Mouse (Mus musculus) T-helper 17 cell (primary cell): ENCODE data around the gene Shkbp1.

ENCODE experiments used
- in situ Hi-C, 2 experiments: fragments of 300-600 bp; cut with MboI, MseI; formaldehyde crosslinking; loops; 1 replicate in 1 of 2; 2 replicates in 1 of 2; pipeline ENCODE4 v1.15.1; 2025; ENCODE audit warnings: high pct_unique_total_duplicates in 2 of 2

Gene Shkbp1

DNA sequence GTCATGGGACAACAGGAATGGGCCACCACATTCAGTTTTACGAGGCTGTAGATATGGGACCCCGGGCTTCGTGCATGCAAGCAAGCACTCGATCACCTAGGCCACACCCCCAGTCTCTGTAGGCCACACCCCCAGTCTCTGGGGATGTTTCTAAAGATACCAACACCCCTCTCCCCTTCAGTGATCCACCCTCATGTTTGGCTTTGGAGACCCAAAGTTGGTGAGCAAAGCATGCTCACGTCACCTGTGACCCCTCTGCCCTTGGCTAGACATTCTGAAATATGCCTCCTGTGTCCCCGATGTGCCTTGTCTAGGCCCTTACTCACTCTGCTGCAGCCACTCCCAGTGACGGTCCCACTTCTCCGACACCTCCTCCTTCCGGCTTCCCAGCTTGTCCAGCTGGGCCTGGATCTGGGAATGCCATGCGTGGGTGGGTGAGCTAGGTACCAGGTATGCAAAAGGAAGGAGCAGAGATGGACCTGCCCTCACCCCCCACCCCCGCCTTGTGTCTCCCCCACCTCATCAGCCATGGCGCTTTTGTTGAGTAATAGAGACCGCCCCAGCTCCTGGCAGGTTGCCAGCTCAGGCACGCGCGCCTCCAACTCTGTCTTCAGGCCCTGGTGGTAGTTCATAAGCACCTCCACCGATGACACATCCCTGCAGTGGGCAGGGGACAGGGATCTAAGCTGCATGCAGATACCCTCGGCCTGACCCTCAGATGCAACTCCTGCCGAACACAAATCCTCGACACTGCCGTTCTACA, 10.4 kb upstream of the Shkbp1 start:
- in situ Hi-C loops = loop anchor here (10.0 to 25.0 kb wide), 2 partner anchors 1671 to 1771 kb away; partner anchors contain the start of genes Rasgrp4 (in 1 of the 2) and Ryr1 (in 1 of the 2)

DNA sequence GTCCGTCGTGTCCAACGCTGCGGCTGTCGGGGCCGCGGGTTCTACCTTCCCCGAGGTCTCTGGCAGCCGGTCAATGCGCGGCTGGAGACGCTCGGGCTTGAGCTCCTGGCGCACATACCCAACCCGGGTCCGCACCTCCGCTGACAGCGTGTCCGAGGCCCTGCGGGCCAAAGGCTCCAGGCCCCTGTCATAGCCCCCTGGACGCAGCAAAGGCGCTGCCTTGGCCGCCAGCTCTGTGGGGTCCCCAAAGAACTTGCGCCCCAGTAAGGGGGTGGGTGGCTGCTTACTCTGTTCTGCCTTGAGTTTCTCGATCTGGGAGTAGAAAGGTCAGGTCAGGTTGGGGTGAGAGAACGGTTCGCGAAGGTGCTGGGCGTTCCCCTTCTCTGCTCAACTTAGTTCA, 8.6 kb upstream of the Shkbp1 start:
- in situ Hi-C loops = loop anchor here (10.0 to 25.0 kb wide), 2 partner anchors 1670 to 1773 kb away; partner anchors contain the start of genes Rasgrp4 (in 1 of the 2) and Ryr1 (in 1 of the 2)

DNA sequence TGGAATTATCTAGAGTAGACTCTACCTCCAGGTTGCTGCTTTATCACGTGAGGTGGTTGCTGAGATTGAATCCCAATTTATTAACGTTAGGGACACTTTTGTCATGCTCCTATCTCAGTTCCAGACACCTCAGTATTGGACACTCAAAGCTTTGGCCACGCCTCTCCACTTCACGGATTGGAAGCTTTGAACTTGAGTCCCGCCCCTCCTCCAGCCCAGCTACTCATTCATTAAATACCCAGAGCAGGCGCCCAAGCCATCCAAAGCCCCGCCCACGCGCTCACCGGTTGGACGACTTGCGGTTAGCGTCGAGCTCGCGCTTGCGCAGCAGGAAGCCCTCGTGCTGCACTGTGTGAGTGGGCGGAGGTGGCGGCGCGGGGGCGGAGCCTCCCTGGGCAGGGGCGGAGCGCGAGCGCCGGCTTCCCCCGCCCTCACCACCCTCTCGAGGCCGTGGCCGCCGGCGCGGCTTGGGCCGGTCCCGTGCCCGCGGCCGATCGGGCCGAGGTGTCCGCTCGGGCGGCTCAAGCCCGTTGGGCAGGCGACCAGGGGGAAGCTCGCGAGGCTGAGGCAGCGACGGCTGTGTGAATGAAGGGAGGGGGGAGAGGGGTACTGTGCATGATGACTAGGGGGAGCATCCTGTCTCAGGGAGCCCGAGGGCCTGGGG, 5.6 kb upstream of the Shkbp1 start:
- in situ Hi-C loops = loop anchor here (10.0 to 25.0 kb wide), 2 partner anchors 1667 to 1776 kb away; partner anchors contain the start of genes Rasgrp4 (in 1 of the 2) and Ryr1 (in 1 of the 2)

DNA sequence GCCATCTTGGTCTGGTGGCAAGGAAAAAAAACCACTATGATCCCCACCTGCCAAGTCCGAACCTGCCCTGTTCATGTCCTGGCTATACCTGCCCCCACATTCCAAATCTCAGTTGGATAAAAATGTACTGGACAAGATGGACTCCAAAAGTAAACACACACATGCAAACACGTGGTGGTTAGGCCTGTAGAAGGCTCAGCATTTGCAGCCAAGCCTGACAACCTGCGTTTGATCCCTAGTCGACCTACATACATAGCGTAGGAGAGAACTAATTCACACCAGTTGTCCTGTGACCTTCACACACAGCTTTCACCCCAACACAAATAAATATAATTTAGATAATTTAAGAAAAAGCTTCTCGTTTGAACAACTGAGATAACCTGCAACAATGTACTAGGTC, 4.9 kb upstream of the Shkbp1 start:
- in situ Hi-C loops = loop anchor here (10.0 to 25.0 kb wide), 2 partner anchors 1666 to 1777 kb away; partner anchors contain the start of genes Rasgrp4 (in 1 of the 2) and Ryr1 (in 1 of the 2)

DNA sequence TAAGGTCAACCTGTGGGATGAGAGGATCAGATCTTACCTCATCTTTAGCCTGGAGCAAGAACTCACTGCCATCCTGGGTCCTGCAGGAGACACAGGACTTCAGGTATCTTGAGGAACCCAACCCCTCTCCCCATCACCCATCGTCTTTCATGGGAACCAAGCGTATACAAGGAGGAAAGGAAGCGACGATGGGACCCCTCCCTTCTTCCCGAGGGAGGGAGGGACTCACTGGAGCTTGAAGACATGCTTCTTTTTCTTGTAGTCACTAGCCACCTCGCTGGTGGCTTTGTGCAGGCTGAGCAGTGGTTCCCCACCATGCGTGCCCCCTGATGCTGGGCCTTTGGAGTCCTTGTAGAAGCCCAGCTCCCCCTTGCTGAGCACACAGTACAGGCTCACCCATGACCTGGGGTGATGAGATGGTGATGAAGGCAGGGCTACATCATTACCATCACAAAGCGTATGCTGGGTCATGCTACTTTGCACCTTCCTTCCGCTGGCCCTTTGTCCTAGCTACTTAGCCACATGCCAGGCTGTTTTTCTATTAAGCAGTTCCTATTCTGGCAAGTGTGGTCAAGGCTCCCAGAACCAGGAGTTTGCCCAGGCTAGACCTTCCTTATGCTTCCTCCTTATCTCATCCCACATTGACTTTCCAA, 4.0 kb upstream of the Shkbp1 start:
- in situ Hi-C loops = loop anchor here (10.0 to 25.0 kb wide), 2 partner anchors 1665 to 1777 kb away; partner anchors contain the start of genes Rasgrp4 (in 1 of the 2) and Ryr1 (in 1 of the 2)

DNA sequence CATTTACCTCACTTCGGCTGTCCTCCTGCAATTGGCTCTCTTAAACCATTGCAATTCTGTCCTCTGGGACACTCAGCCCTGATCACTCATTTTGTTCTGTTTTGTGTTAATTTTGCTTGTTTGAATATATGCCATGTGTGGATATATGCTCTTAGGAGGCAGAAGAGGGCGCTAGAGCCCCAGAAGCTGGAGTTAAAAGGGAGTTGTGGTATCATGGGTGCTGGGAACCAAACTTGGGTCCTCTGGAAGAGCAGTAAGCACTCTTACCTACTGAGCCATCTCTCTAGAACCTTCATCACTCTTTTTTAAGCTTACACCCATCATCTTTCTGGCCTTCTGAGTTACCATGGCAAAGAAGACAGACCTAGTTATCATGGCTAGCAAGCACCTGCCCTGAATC, 3.3 kb upstream of the Shkbp1 start:
- in situ Hi-C loops = loop anchor here in 1 of 2 experiments (25.0 kb wide), 1 partner anchor 1778 kb away; the partner anchor contains the start of genes Rasgrp4 and Ryr1

DNA sequence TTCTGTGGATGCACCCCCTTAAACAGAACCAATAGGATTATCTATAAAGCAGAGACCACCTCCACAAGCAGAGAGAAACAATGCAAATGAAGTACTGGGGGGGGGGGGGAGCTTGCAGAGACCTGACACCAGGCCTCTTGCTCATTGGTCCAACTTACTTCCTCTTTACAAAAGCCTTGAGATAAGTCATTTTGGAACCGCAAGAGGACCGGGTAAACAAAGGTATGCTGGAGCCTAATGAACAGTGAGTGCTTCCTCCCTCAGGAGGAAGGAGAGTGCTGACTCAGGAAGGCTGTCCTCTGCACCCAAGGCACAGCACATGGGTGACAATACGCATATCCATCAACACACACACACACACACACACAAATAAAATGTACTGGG, 1.8 kb upstream of the Shkbp1 start:
- in situ Hi-C loops = loop anchor here in 1 of 2 experiments (25.0 kb wide), 1 partner anchor 1780 kb away; the partner anchor contains the start of genes Rasgrp4 and Ryr1

DNA sequence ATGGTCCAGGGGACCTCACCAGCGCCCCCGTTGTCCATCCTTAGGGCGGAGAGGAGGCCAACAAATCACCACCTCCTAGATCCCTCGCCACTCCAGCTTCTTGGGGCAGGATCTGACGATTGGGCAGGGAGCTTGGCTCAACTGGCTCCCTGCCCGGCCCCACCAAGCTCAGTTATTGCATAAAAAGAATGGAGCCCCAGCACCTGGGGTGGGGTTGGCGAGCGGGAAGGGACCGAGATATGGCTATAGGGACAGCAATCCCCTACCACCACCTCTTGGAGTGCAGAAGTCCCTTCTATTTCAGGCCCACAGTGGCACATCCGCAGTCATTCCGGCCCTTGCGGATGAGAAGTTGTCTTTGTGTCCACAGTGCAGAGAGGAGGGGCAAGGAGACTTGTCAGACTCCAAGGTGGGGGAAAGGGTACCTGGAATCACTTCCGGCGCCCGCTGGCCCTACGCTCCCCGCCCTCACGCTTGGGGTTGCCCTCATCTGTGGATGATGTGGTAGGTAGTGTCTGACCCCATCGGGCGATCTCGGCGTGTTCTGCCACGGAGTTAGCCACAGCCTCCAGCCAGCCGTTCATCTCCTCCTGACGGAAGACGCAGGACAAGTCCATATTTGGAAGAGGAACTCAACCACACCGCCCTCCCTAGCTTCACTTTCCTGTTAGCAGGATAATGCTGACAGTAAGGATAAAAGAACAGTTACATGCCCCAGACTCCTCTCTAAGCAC, 1.2 kb upstream of the Shkbp1 start, which contains the start of gene Gm20479:
Gene Gm20479, minus strand, starts transcription at position 559 of the 734 bp plus-strand sequence.
- in situ Hi-C loops = loop anchor here in 1 of 2 experiments (25.0 kb wide), 1 partner anchor 1780 kb away; the partner anchor contains the start of genes Rasgrp4 and Ryr1

DNA sequence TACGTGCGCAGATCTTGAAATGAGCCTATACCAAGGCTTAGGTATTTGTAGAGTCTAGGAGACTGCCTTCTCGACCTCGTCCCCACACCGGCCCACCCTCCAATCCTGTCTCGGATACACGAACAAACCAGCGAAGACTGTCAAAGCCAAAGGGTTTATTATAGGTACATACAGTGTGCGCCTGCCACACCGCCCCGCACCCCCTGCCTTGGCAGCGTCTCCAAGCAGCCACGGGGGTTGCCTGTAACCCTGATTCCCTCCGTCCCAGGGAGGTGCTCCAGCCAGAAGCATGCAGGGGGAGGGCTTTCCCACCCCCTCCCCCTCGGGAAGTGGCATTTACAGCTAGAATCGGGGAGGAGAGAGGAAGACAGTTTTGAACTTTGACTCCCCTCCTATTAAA, 429 bp upstream of the Shkbp1 start:
- in situ Hi-C loops = loop anchor here in 1 of 2 experiments (25.0 kb wide), 1 partner anchor 1781 kb away; the partner anchor contains the start of genes Rasgrp4 and Ryr1

DNA sequence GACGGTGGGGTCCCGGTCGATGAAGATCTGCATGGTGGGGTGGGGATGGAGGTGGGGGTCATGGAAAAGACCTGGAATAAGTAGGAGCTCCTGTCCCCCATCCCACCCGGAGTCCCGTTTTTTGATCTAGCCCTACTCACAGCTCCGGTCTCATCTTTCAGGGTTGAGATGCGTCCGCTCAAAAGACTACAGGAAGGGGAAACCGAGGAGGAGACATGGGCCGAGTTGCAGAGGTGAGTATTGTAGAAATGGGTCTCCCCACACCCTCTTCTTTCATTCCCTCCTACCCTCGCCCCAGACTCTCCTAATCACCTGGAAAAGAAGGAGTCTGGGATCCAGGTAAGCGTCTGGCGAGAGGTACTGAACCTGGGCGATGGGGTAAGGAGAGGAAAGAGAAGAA, 558 bp downstream of the Shkbp1 start:
- in situ Hi-C loops = loop anchor here in 1 of 2 experiments (25.0 kb wide), 1 partner anchor 1782 kb away; the partner anchor contains the start of genes Rasgrp4 and Ryr1

DNA sequence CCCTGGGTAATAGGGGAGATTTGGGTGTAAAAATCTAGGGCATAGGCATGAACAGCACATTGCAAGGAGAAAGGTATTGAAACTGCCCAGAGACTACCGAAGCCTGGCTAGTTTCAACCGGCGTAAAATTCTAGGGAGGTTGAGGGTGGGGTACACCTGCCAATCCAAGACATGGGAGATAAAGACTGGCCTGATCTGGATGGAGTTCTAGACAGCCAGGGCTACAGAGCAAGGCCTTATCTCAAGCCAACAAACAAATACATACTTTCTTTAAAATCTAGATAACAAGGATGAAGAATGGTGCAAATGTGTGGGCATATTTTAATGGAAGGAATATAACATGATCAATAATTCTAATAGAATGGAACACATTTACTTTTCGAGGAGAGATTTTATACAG, 1.0 kb downstream of the Shkbp1 start:
- in situ Hi-C loops = loop anchor here in 1 of 2 experiments (25.0 kb wide), 1 partner anchor 1783 kb away; the partner anchor contains the start of genes Rasgrp4 and Ryr1

DNA sequence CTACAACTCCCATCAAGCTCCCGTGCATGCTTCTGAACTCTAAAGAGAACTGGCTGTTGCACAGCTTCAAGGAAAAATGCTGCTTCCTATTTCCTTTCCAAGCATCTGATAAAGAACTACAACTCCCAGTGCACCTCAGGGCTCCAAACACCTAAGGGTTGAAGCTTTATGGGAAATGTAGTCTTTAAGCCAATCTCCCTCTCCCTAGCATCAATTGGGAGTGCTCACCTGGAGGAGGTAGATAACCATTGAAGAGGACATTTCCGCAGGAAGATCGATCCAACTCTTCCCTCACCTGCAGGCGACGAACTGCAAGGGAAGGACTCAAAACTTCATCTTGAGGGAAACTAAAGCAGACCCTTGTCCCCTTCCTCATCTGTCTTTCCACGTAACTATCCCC, 1.7 kb downstream of the Shkbp1 start:
- in situ Hi-C loops = loop anchor here in 1 of 2 experiments (25.0 kb wide), 1 partner anchor 1783 kb away; the partner anchor contains the start of genes Rasgrp4 and Ryr1

DNA sequence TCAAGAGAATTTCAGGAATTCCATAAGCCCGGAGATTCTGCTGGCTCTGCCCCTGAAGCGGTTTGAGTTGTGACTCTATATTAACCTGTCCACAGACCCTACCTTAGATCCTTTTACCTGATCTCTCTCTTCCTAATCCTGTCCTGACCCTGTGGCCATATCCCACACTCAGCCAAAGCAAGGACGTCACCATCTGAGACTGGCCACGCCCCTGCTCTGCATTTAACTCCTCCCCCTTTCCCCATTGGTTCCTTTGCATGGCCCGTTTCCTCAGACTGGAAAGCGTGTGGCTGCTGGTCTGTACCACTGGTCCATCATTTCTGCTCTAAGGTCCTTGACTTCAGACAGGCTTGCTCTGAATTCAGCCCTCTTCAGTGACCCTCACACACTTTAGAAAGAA, 10.4 kb downstream of the Shkbp1 start:
- in situ Hi-C loops = loop anchor here in 1 of 2 experiments (5.0 kb wide), 1 partner anchor 42 kb away; no protein-coding TSS in a partner anchor

DNA sequence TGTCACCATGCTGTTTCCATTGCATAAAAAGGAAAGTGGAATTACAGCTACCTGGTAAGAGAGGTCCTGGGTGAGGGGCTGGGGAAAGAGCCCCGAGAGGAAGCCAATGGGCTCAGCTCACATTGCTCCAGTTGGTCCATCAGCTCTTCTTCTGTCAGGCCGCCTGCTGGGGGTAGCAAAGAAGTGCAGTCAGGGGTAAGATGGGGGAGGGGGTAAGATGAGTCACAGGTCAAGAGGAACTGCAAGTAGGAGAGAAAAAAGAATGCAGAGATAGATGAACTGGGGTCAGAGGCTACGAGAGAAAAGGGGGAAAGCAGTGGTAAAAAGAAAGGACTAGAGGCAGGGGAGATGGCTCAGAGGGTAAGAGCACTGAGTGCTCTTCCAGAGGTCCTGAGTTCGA, 13.2 kb downstream of the Shkbp1 start:
- in situ Hi-C loops = loop anchor here in 1 of 2 experiments (5.0 kb wide), 1 partner anchor 185 kb away; no protein-coding TSS in a partner anchor

DNA sequence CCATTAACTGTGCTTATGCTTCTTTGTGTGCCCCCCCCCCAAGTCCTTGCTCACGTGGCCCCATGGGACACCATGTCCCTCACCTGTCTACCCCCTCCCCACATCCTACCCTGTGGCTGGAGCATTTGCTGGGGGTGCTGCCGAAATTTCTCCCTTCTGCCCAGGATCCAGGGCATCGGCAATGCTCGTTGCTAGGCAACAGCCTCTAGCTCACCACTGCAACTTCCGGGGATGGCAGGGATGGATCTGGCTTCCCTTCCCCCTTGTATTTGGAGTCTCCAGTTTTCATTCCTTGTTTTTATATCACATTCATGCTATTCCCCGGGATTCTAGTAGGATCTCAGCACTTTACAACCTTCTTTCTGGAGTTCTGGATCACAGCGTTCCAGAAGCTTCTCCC, 16.3 kb downstream of the Shkbp1 start:
- in situ Hi-C loops = loop anchor here in 1 of 2 experiments (5.0 kb wide), 1 partner anchor 48 kb away; no protein-coding TSS in a partner anchor

DNA sequence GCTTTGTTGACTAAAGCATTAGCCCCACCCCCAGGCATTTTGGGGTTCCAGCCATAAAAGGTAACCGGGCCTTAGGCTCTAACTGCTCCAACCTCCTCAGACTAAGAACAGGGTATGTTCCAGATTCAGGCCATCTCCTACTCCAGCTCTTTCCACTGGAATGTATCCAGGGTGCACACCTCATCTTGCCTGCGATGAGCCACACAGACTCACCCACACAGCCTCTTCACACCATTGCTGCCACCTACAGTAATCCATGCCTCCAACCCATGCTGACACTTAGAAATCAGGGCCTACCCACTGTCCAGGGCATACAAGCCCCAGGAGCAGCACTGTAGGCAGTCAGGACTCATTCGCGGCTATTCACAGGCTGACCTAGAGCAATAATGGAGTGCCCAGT, 16.7 kb downstream of the Shkbp1 start:
- in situ Hi-C loops = loop anchor here in 1 of 2 experiments (5.0 kb wide), 1 partner anchor 48 kb away; no protein-coding TSS in a partner anchor

DNA sequence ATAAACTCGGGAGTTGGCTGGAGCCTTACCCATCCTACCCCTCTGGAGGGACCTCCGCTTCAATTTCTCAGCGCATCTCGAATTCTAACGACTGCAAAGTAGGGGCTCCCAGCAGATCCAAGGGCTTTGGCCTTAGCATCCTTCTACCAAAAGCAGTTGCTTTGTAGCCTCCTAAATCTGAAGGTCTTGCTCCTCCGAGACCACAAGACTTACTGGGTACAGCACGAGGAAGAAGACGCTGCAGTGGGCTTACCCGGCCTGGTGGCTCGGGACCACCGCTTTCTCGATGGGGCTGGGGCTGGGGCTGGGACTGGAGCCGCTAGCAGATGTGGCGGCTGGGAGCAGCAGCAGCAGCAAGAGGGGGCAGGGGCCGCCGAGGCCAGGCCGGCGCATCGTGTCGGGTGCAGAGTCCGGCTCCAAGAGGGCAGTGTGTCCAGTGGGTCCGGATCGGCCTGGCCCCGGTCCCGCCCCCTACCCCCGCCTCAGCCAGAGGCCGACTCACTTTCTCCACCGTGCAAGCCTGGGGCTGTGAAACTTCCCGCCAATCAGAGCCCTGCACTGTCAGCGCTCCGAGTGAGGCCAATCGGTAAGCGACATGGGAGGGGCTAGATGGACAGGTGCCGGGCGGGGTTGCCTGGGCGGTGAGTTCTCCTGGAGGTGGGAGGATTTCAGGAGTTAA, 18.5 kb downstream of the Shkbp1 start, which contains the start of gene Ltbp4:
Gene Ltbp4, minus strand, starts transcription at position 518 of the 679 bp plus-strand sequence.
- in situ Hi-C loops = loop anchor here in 1 of 2 experiments (5.0 kb wide), 1 partner anchor 50 kb away; no protein-coding TSS in a partner anchor

DNA sequence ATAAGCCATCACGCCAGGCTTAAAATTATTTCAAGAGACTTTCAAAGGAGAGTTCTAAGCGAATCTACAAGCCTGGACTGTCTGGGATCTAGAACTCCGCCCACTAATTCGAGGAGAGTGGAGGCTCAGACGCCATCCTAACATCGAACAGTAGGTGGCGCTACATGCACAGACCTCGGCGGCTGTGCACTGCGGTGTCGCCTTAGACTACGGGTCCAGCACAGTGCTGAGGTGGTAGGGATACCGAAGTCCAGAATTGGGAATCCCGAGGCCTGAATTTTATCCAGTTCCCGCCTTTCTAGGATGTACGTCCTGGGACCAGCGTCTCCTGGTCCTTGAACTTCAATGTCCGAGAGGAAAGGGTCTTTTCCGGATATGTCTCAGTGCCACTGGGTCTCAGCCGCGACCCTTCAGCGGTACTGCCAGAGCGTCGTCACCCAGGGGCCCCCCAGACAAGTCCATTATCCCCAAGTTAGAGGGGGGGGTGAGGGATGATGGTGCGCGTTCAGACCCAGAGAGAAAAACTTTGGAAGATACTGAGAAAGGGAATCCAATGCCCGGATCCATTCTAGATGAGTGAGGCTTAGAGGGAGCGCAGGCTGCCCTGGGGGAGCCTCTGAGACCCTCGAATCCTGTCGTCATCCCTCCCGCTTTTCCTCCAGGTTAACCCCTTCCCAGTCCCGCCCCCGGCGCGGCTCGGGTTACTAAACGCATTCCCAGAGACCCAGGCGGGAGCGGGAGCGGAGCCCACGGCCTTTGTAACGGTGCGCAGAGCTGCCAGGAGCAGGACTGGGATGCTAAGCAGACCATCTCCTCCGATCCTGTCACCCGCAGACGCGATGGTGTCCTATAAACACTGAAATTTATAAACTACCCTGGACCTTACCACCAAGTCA, 19.6 kb downstream of the Shkbp1 start:
- in situ Hi-C loops = loop anchor here in 1 of 2 experiments (5.0 kb wide), 1 partner anchor 51 kb away; no protein-coding TSS in a partner anchor
